Mouse (Mus musculus): ENCODE data around the gene Cstb. TPM values are rescaled to one million over a fixed set of nuclear protein-coding genes. Genes with fewer than 3 reads are reported as not detected.

The Cstb gene
- total RNA-seq, 2 experiments from 2014 or later = 13.6 to 13.8 TPM

Small RNA genes lying within 50 kb of the gene (microRNA-seq; reads per million reads assigned to microRNA genes)
- gene Mir6410 (0 reads per million in 2 experiments), gene Mir6907 (0 reads per million in 2 experiments), gene Mir6908 (0 reads per million in 2 experiments)

Other genes starting within 250 kb of the Cstb start
- gene Pwp2, start 240.5 kb upstream of the Cstb start, total RNA-seq (2021) = 1 to 10 TPM; 7.6 to 9.9 TPM
- gene Trappc10, start 181.0 kb upstream of the Cstb start, total RNA-seq (2021) = 10 to 100 TPM; 32.7 to 33.1 TPM
- gene Agpat3, start 73.2 kb upstream of the Cstb start, total RNA-seq (2021) = 100 to 1,000 TPM; 106 to 126 TPM
- 10 to 100 TPM; 53.3 to 63.7 TPM for gene Rrp1, start 12.6 kb upstream of the Cstb start, total RNA-seq (2021)
- 1 to 10 TPM; 5.1 to 6.6 TPM for gene Pdxk, start 39.3 kb downstream of the Cstb start, total RNA-seq (2021)
- gene Olfr1358, start 91.8 kb downstream of the Cstb start, total RNA-seq (2021) = not detected
- gene Ilvbl, start 148.7 kb downstream of the Cstb start, total RNA-seq (2021) = 10 to 100 TPM; 15.8 to 19.6 TPM
- 1 to 10 TPM; 3.4 to 3.5 TPM for gene Syde1, start 166.3 kb downstream of the Cstb start, total RNA-seq (2021)
- gene Olfr1357, start 192.4 kb downstream of the Cstb start, total RNA-seq (2021) = not detected